Mouse (Mus musculus): ENCODE measurements around the gene Slc9a8. TPM values are rescaled to one million over a fixed set of nuclear protein-coding genes. Genes with fewer than 3 reads are reported as not detected.

Slc9a8 gene
- polyA plus RNA-seq, 1 experiment from 2014 or later: 18.7 TPM

GRCm38 (mm10) chr2:167449331-167450275 is 28.1 kb downstream of the Slc9a8 start:
- peaks cover 91% of the 10 kb centered on the region for H3K36me3 ChIP-seq
- H3K9ac ChIP-seq: no peak overlapping the region
- H3K4me3 ChIP-seq: no peak overlapping the region
- H3K4me2 ChIP-seq: no peak overlapping the region
- H3K4me1 ChIP-seq: peaks cover 24% of the 10 kb centered on the region
- no peaks in the 10 kb centered on the region for H3K9me3 ChIP-seq
- no peak for ATAC-seq (ENCODE audit: extremely low read depth, insufficient number of reproducible peaks, low FRiP score, low TSS enrichment)
- H3K27me3 ChIP-seq (replicated peaks): no peaks in the 10 kb centered on the region
- no peak overlapping the region for H3K27ac ChIP-seq (replicated peaks)
- WGBS: 88% methylated on average over 21 of the region's 21 CpGs

- Histone ChIP-seq H3K9ac (no peak overlapping the region), H3K4me3 (no peak overlapping the region), H3K9me3 (no peaks in the 10 kb centered on the region), H3K4me1 (peaks cover 15% of the 10 kb centered on the region), H3K27ac (replicated peaks) (no peak overlapping the region), H3K4me2 (no peak overlapping the region), H3K27me3 (replicated peaks) (no peaks in the 10 kb centered on the region), H3K36me3 (peaks cover 91% of the 10 kb centered on the region)
- ATAC-seq (ENCODE audit: extremely low read depth, insufficient number of reproducible peaks, low FRiP score, low TSS enrichment): no peak
- 92% methylated on average over 8 of the region's 8 CpGs for WGBS
Measured at GRCm38 (mm10) chr2:167450647-167451046, 29.1 kb downstream of the Slc9a8 start.

DNA sequence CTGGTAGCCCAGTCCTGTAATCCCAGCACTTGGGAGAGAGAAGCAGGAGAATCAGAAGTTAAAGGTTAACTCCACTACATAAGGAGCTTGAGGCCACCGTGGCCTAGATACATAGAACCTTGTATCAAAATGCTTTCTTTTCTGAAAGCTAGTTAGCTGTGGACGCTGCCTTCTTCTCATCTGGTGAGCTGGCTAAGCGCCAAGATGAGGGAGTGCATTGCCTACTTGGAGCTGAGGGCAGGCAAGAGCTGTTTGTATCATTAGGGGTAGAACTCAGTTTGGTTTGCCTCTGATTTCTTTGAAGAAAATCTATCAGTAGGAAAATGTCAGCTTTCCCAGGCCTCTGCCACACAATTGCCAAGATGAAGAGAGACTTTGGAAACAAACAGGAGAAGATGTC is 32.3 kb downstream of the Slc9a8 start:
- Histone ChIP-seq H3K4me3 (no peak overlapping the region), H3K4me1 (no peaks in the 10 kb centered on the region), H3K36me3 (peaks cover 93% of the 10 kb centered on the region), H3K9ac (no peak overlapping the region), H3K9me3 (no peaks in the 10 kb centered on the region), H3K4me2 (no peak overlapping the region), H3K27me3 (replicated peaks) (no peaks in the 10 kb centered on the region), H3K27ac (replicated peaks) (no peak overlapping the region)
- WGBS: 73% methylated on average over 3 of the region's 3 CpGs
- ATAC-seq (ENCODE audit: extremely low read depth, insufficient number of reproducible peaks, low FRiP score, low TSS enrichment): no peak

GRCm38 (mm10) chr2:167456361-167457020 is 35.0 kb downstream of the Slc9a8 start:
- H3K4me3 ChIP-seq: no peak overlapping the region
- 90% methylated on average over 5 of the region's 5 CpGs for WGBS
- no peak overlapping the region for H3K4me2 ChIP-seq
- no peak for ATAC-seq (ENCODE audit: extremely low read depth, insufficient number of reproducible peaks, low FRiP score, low TSS enrichment)
- H3K27ac ChIP-seq (replicated peaks): no peak overlapping the region
- peaks cover 95% of the 10 kb centered on the region for H3K36me3 ChIP-seq
- H3K4me1 ChIP-seq: no peaks in the 10 kb centered on the region
- no peak overlapping the region for H3K9ac ChIP-seq
- no peaks in the 10 kb centered on the region for H3K9me3 ChIP-seq
- no peaks in the 10 kb centered on the region for H3K27me3 ChIP-seq (replicated peaks)

GRCm38 (mm10) chr2:167457213-167457612 is 35.7 kb downstream of the Slc9a8 start:
- H3K27me3 ChIP-seq (replicated peaks): no peaks in the 10 kb centered on the region
- H3K27ac ChIP-seq (replicated peaks): no peak overlapping the region
- no peak for ATAC-seq (ENCODE audit: extremely low read depth, insufficient number of reproducible peaks, low FRiP score, low TSS enrichment)
- no peak overlapping the region for H3K4me2 ChIP-seq
- peaks cover 96% of the 10 kb centered on the region for H3K36me3 ChIP-seq
- no peak overlapping the region for H3K9ac ChIP-seq
- H3K4me3 ChIP-seq: no peak overlapping the region
- 93% methylated on average over 9 of the region's 9 CpGs for WGBS
- H3K4me1 ChIP-seq: no peaks in the 10 kb centered on the region
- no peaks in the 10 kb centered on the region for H3K9me3 ChIP-seq

DNA sequence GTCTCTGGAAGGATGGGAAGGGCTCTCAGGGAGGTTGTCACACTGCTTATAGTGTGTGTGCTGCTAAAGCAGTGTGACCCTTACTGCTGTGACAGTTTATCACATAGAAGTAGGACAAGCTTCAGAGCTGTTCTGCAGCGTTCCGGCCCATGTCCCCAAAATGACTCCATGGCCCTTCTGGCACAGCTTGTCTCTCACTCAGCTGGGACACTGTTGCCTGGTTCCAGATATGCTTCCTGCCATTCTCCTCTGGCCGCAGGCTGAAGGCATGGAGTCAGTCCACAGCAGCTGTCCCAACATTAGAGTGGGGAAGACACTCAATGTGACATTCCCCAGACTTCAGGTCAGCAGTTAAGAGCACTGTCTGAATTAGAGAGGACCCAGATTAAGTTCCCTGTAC is 37.0 kb downstream of the Slc9a8 start:
- no peaks in the 10 kb centered on the region for H3K27me3 ChIP-seq (replicated peaks)
- H3K4me2 ChIP-seq: no peak overlapping the region
- H3K27ac ChIP-seq (replicated peaks): no peak overlapping the region
- H3K4me1 ChIP-seq: 0 out of 2 replicates have a peak, but pooled peaks cover 3% of the 10 kb centered on the region
- 75% methylated on average over 3 of the region's 3 CpGs for WGBS
- ATAC-seq (ENCODE audit: extremely low read depth, insufficient number of reproducible peaks, low FRiP score, low TSS enrichment): no peak
- peaks cover 85% of the 10 kb centered on the region for H3K36me3 ChIP-seq
- H3K4me3 ChIP-seq: no peak overlapping the region
- no peaks in the 10 kb centered on the region for H3K9me3 ChIP-seq
- H3K9ac ChIP-seq: no peak overlapping the region

DNA sequence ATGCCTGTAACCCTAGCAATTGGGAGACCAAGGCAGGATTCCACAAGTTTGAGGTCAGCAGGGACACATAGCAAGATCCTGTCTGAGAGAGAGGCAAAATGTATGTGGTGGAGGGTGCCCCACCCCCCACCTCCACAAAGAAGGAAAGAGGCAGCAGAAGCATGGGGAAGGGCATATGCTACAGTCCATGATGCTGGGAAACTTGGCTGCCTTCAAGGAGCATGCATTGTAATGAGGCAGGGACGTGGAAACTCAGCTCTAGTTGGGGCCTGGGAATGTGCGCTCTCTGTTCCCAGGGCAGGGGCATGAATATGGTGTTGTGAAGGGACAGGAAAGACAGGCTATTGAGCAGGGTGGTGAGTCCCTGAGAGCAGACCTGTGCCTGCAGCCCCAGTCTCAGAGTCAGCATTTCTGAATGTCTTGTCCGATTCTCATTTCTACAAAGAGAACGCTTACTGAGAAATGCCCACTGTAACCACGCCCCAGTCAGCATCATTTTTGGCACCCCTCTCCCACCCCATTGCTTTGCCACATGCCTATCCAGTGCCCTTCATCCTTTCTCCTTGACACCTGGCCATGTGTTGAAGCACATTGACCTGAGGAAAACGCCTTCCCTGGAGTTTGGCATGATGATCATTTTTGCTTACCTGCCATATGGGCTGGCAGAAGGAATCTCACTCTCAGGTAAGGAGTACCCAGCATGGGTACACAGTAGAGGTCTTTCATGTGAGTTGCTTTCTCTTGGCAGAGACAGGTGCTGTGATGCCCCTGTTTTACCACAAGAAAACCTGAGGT is 37.8 kb downstream of the Slc9a8 start:
- 91% methylated on average over 6 of the region's 6 CpGs for WGBS
- no peak for ATAC-seq (ENCODE audit: extremely low read depth, insufficient number of reproducible peaks, low FRiP score, low TSS enrichment)
- peaks cover 79% of the 10 kb centered on the region for H3K36me3 ChIP-seq

GRCm38 (mm10) chr2:167462954-167463353 is 41.4 kb downstream of the Slc9a8 start:
- 44% methylated on average over 6 of the region's 6 CpGs for WGBS
- peaks cover 79% of the 10 kb centered on the region for H3K36me3 ChIP-seq
- no peak overlapping the region for H3K9ac ChIP-seq
- no peaks in the 10 kb centered on the region for H3K27me3 ChIP-seq (replicated peaks)
- ATAC-seq (ENCODE audit: extremely low read depth, insufficient number of reproducible peaks, low FRiP score, low TSS enrichment): no peak; the same call in 1 of the 2 replicates
- 0 out of 2 replicates have a peak, but pooled peaks cover 3% of the 10 kb centered on the region for H3K4me1 ChIP-seq
- no peak overlapping the region for H3K4me3 ChIP-seq
- no peaks in the 10 kb centered on the region for H3K9me3 ChIP-seq
- H3K4me2 ChIP-seq: no peak overlapping the region
- no peak overlapping the region for H3K27ac ChIP-seq (replicated peaks)

More for the DNA sequence above, 37.8 kb downstream of the Slc9a8 start:
- Histone ChIP-seq H3K27ac (replicated peaks) (no peak overlapping the region), H3K9me3 (no peaks in the 10 kb centered on the region), H3K4me2 (peak overlapping the region; percentile 8; the same call in 1 of the 2 replicates), H3K4me3 (no peak overlapping the region), H3K9ac (no peak overlapping the region), H3K4me1 (0 out of 2 replicates have a peak, but pooled peaks cover 3% of the 10 kb centered on the region), H3K27me3 (replicated peaks) (no peaks in the 10 kb centered on the region)

GRCm38 (mm10) chr2:167463802-167464201 is 42.3 kb downstream of the Slc9a8 start:
- Histone ChIP-seq H3K27me3 (replicated peaks) (no peaks in the 10 kb centered on the region), H3K27ac (replicated peaks) (no peak overlapping the region), H3K9ac (no peak overlapping the region), H3K4me1 (0 out of 2 replicates have a peak, but pooled peaks cover 3% of the 10 kb centered on the region), H3K9me3 (no peaks in the 10 kb centered on the region), H3K4me3 (no peak overlapping the region), H3K4me2 (no peak overlapping the region), H3K36me3 (peaks cover 79% of the 10 kb centered on the region)
- WGBS: 93% methylated on average over 5 of the region's 5 CpGs
- no peak for ATAC-seq (ENCODE audit: extremely low read depth, insufficient number of reproducible peaks, low FRiP score, low TSS enrichment)

- H3K9me3 ChIP-seq: no peaks in the 10 kb centered on the region
- H3K27ac ChIP-seq (replicated peaks): no peak overlapping the region
- ATAC-seq (ENCODE audit: extremely low read depth, insufficient number of reproducible peaks, low FRiP score, low TSS enrichment): no peak
- H3K36me3 ChIP-seq: peaks cover 79% of the 10 kb centered on the region
- no peak overlapping the region for H3K4me2 ChIP-seq
- 0 out of 2 replicates have a peak, but pooled peaks cover 3% of the 10 kb centered on the region for H3K4me1 ChIP-seq
- H3K9ac ChIP-seq: no peak overlapping the region
- H3K4me3 ChIP-seq: no peak overlapping the region
- no peaks in the 10 kb centered on the region for H3K27me3 ChIP-seq (replicated peaks)
- WGBS: 84% methylated on average over 3 of the region's 3 CpGs
Measured at GRCm38 (mm10) chr2:167465951-167466350, 44.4 kb downstream of the Slc9a8 start.

DNA sequence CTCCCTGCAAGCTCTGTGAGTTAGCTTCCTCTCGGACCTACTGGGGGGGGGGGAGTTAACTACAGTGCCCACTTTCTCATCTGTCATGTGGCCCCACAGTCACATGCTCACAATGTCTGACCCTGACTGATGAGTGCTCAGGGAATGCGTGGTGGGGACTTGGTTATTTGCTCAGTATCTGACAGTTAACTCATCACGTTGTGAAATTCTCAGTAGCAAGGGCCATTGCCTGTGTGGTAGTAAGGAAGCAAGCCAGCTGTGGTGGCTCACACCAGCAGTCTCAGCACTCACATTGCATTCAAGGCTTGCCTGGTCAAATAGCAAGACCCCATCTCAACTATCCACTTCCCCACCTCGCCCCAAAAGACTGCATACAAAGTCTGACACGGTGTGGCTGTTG is 45.7 kb downstream of the Slc9a8 start:
- H3K4me2 ChIP-seq: no peak overlapping the region
- ATAC-seq (ENCODE audit: extremely low read depth, insufficient number of reproducible peaks, low FRiP score, low TSS enrichment): no peak
- H3K4me3 ChIP-seq: no peak overlapping the region
- no peaks in the 10 kb centered on the region for H3K9me3 ChIP-seq
- WGBS: 72% methylated on average over 5 of the region's 5 CpGs
- H3K9ac ChIP-seq: no peak overlapping the region
- no peaks in the 10 kb centered on the region for H3K27me3 ChIP-seq (replicated peaks)
- peaks cover 80% of the 10 kb centered on the region for H3K36me3 ChIP-seq
- 0 out of 2 replicates have a peak, but pooled peaks cover 3% of the 10 kb centered on the region for H3K4me1 ChIP-seq
- H3K27ac ChIP-seq (replicated peaks): no peak overlapping the region
